In the genomic region with DNA sequence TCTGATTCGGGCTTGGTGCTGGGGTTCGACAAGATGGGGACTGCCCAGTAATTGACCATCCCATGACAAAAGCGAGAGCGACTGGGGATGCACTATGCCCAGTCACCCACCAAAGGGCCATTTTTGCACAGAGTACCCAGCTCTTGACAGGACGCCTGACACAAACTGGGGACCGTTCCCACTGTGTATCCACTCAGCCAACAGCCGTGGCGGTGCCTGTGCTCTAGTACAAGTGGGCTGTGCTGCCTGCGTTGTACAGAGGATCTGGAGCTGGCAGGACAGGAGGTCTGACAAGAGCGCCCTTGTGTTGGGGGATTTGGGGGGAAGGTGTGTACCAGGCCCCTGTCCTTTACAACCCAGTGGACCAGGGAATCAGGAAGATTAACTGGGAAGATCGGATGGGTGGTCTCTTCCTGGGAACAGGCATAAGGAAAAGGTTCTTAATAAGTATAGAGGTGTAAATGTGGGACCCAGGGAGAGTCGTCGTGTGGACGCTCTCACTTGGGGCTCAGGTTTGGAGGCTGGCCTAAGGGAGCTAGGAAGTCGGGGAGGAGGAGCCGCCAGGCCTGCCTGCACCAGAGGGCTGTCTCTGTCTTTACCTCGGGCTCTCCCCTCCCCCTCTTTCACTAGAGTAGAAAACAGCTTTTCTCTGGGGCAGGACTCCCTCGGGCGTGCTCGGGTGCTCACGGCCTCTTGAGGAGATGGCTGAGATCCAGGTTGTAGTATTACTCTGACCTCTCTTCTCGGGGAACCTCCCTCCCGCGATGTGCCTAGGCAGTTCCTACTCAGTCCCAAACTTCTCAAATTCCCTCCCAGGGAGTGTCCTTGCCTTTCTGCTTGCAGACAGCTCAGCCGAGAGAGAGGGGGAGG, we compare ENCODE assay signal across 8 mouse cellular contexts. TPM values are rescaled to one million over a fixed set of nuclear protein-coding genes. Genes with fewer than 3 reads are reported as not detected.
DNase-seq lines count a peak whose midpoint lies in the region; ATAC-seq and TF ChIP-seq lines count a peak whose summit lies in the region.

No protein-coding gene starts in this region.

- DNase-seq in 416B (ENCODE audit: low read depth), result peak; percentile 83
- DNase-seq in T-cell, adult 2 months (ENCODE audit: low spot score), result peak; percentile 71
- DNase-seq in embryo, embryonic 10.5 days (ENCODE audit: low spot score), result peak; percentile 77
- peak; percentile 59 to 64 for DNase-seq in heart, adult 9 months (ENCODE audit: low spot score in 2 of 2)
- DNase-seq in kidney, adult 2 months, result peak; percentile 80
- peak; percentile 70 for DNase-seq in testis, postnatal 14 days (ENCODE audit: low spot score)

- H3K4me1 ChIP-seq in kidney, adult 2 months (ENCODE audit: control insufficient read depth, insufficient read depth, low read length), result no peaks in the 10 kb centered on the region
- H3K4me1 ChIP-seq in liver, embryonic 12.5 days, result peaks cover 38% of the 10 kb centered on the region

- H3K27ac ChIP-seq in kidney, adult 2 months (ENCODE audit: insufficient read depth, low read depth, low read length), result peak overlapping the region; percentile 18
- H3K27ac ChIP-seq in liver, embryonic 12.5 days, result peak overlapping the region; percentile 66

- H3K27me3 ChIP-seq in kidney, adult 2 months (replicated peaks; ENCODE audit: control insufficient read depth, insufficient read depth, low read length), result no peaks in the 10 kb centered on the region
- peaks cover 23% of the 10 kb centered on the region; the same call in 1 of the 2 replicates for H3K27me3 ChIP-seq in liver, embryonic 12.5 days (replicated peaks)

- H3K4me3 ChIP-seq in kidney, adult 2 months (ENCODE audit: insufficient read depth, low read depth, low read length), result peak overlapping the region; percentile 53
- peak overlapping the region; percentile 63 for H3K4me3 ChIP-seq in liver, embryonic 12.5 days

- peak overlapping the region; percentile 93 for H3K4me2 ChIP-seq in liver, embryonic 12.5 days

- WGBS in kidney, adult 2 months, result 1% methylated on average over 25 of the region's 25 CpGs
- 5% methylated on average over 25 of the region's 25 CpGs for WGBS in liver, embryonic 12.5 days (ENCODE audit: insufficient replicate concordance)

- ATAC-seq in liver, embryonic 12.5 days, result peak; percentile 31
- peak; percentile 54 for ATAC-seq in monocyte, adult 5-6 weeks (replicated peaks; ENCODE audit: insufficient number of reproducible peaks, low FRiP score, low TSS enrichment, poor library complexity, severe bottlenecking)

- no peaks in the 10 kb centered on the region for H3K36me3 ChIP-seq in kidney, adult 2 months (ENCODE audit: control insufficient read depth, insufficient read depth, low read length)
- H3K36me3 ChIP-seq in liver, embryonic 12.5 days, result no peaks in the 10 kb centered on the region

- no peak for TF ChIP-seq POLR2A in kidney, adult 2 months (IDR thresholded peaks at IDR 0.05; ENCODE audit: low read depth, low read length)

- TF ChIP-seq CTCF in kidney, adult 2 months (conservative IDR thresholded peaks at IDR 0.05; ENCODE audit: insufficient read depth, insufficient read length, low read depth, low read length), result no peak

- no peaks in the 10 kb centered on the region for H3K9me3 ChIP-seq in liver, embryonic 12.5 days (replicated peaks)

- H3K9ac ChIP-seq in liver, embryonic 12.5 days, result peak overlapping the region; percentile 71

RNA-seq across cellular contexts. Expression of a gene that starts 6.3 kb away (rescaled TPM):
- polyA plus RNA-seq in kidney, adult 2 months (2012; rRNA removed), result 0.14 and 1.4 TPM in 2 replicates
- polyA plus RNA-seq in liver, embryonic 12.5 days (2016; fragmentation: Nextera tagmentation; extraction: Ambion mirVana), result 0.71 TPM in 1 of 2 replicates, not detected in the other
- total RNA-seq in monocyte, adult 5-6 weeks (2017), result 21.0 TPM in 1 of 3 replicates, not detected in the others

RNA-seq across cellular contexts. Expression of a gene that starts 21.0 kb away (rescaled TPM):
- polyA plus RNA-seq in kidney, adult 2 months (2012; rRNA removed), result 7.0 and 8.6 TPM in 2 replicates
- polyA plus RNA-seq in liver, embryonic 12.5 days (2016; fragmentation: Nextera tagmentation; extraction: Ambion mirVana), result 3.5 and 3.9 TPM in 2 replicates
- total RNA-seq in monocyte, adult 5-6 weeks (2017), result 0.21 to 1.6 TPM in 2 of 3 replicates, not detected in the other

Comparison
In these comparisons a context has a peak if more than half of its experiments do, and no peak if none do; other contexts are left out.
1. Peak in every context shown above with its lines: DNase-seq, ATAC-seq, H3K4me3 ChIP-seq and H3K27ac ChIP-seq.